Mouse (Mus musculus): ENCODE measurements at regions not wholly inside any gene's neighbourhood (a gene's known extent, or its start where the extent isn't known, plus 50 kb on each side); places are given as distances from the start of the nearest gene placed in this dataset.

DNA sequence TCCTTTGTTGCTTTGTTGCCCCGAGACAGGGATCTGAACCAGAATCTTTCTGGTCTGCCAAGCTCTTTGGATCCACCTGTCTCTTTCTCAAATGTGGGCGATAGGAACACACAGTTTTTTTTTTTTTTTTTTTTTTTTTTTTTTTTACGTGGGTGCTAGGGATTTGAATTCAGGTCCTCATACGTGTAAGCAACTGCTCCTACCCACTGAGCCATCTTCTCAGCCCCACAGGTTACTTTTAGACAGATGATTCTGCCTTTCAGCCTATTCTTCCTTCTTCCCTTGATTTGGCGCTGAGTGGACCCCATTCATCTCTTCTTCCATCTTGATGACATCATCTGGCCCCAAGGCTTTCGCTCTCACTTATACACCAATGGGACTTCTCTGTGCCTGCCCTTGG, 80.5 kb upstream of the Got2 start:
- Histone ChIP-seq H3K27ac (no peak overlapping the region), H3K9me3 (no peaks in the 10 kb centered on the region), H3K36me3 (no peaks in the 10 kb centered on the region), H3K4me1 (no peaks in the 10 kb centered on the region), H3K27me3 (ENCODE audit: insufficient read depth, poor library complexity, severe bottlenecking) (no peaks in the 10 kb centered on the region), H3K4me3 (no peak overlapping the region)
- WGBS = 86% methylated on average over 6 of the region's 6 CpGs
- DNase-seq (ENCODE audit: low spot score) = no peak

DNA sequence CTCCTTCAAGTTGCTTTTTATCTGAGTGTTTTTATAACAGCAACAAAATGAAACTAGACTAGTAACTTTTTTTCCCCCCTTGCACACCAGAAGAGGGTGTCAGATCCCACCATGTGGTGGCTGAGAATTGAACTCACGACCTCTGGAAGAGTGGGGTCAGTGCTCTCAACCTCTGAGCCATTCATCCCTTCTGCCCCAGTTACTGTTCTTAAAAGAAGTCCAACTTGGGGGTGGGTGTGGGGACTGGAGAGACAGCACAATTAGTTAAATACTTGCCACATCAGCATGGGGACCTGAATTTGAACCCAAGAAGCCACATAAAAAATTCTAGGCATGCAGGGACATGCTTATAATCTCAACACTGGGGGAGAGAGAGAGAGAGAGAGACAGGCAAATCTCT, 78.1 kb upstream of the Got2 start:
- WGBS = 72% methylated on average over 1 of the region's 1 CpGs
- no peaks in the 10 kb centered on the region for H3K9me3 ChIP-seq
- peak; percentile 28 for DNase-seq (ENCODE audit: low spot score)
- no peak overlapping the region for H3K27ac ChIP-seq
- H3K36me3 ChIP-seq = no peaks in the 10 kb centered on the region
- H3K27me3 ChIP-seq (ENCODE audit: insufficient read depth, poor library complexity, severe bottlenecking) = no peaks in the 10 kb centered on the region
- no peaks in the 10 kb centered on the region for H3K4me1 ChIP-seq
- no peak overlapping the region for H3K4me3 ChIP-seq

DNA sequence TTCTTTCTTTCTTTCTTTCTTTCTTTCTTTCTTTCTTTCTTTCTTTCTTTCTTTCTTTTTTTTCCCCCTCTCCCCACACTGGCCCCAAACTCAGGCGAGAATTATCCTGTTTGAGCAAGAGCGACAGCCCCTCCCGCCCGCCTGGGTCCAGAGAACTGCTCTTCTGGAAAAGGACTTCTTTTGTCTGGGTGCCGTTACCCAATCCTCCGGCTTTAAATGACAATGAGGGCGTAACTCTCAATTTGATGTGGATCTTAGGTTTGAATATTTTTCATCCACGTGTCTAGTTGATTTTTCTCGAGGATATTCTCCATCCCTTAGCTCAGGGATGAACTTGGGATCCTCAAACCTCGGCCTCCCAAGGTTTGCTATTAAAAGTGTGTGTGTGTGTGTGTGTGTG, 63.9 kb upstream of the Got2 start:
- WGBS = 44% methylated on average over 10 of the region's 10 CpGs
- Histone ChIP-seq H3K4me1 (0 out of 2 replicates have a peak, but pooled peaks cover 4% of the 10 kb centered on the region), H3K27ac (no peak overlapping the region), H3K27me3 (ENCODE audit: insufficient read depth, poor library complexity, severe bottlenecking) (peaks cover 9% of the 10 kb centered on the region; the same call in 1 of the 2 replicates), H3K36me3 (no peaks in the 10 kb centered on the region), H3K9me3 (no peaks in the 10 kb centered on the region), H3K4me3 (peak overlapping the region; percentile 44; the same call in 1 of the 2 replicates)
- DNase-seq (ENCODE audit: low spot score) = peak; percentile 46

DNA sequence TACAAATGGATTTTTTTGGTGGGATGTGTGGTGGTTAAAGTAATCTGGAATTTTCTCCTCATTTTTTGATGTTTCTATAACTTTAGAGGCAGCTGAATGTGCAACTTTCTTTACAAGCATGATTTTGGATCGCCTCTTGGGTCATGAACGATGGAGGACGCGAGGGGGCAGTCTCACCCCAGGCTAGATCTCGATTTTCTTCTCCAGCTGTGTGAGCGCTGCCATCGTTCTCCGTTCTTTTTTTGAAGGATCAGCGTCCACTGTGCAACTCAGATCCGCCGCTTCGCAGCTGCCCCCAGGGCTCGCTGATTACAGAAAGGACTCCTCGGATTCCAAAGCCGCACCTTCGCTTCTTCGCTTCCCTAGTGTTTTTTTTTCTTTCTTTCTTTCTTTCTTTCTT, 63.4 kb upstream of the Got2 start:
- H3K9me3 ChIP-seq = no peaks in the 10 kb centered on the region
- peak; percentile 85 for DNase-seq (ENCODE audit: low spot score)
- 0 out of 2 replicates have a peak, but pooled peaks cover 4% of the 10 kb centered on the region for H3K4me1 ChIP-seq
- under 1% methylated on average over 17 of the region's 17 CpGs for WGBS
- H3K27me3 ChIP-seq (ENCODE audit: insufficient read depth, poor library complexity, severe bottlenecking) = peaks cover 9% of the 10 kb centered on the region; the same call in 1 of the 2 replicates
- H3K36me3 ChIP-seq = no peaks in the 10 kb centered on the region
- H3K27ac ChIP-seq = no peak overlapping the region
- peak overlapping the region; percentile 44 for H3K4me3 ChIP-seq
